Mouse (Mus musculus): ENCODE data around the gene Mms19. TPM values are rescaled to one million over a fixed set of nuclear protein-coding genes. Genes with fewer than 3 reads are reported as not detected.

The Mms19 gene
- polyA plus RNA-seq, 1 experiment from 2014 or later, result 27.0 TPM

DNA sequence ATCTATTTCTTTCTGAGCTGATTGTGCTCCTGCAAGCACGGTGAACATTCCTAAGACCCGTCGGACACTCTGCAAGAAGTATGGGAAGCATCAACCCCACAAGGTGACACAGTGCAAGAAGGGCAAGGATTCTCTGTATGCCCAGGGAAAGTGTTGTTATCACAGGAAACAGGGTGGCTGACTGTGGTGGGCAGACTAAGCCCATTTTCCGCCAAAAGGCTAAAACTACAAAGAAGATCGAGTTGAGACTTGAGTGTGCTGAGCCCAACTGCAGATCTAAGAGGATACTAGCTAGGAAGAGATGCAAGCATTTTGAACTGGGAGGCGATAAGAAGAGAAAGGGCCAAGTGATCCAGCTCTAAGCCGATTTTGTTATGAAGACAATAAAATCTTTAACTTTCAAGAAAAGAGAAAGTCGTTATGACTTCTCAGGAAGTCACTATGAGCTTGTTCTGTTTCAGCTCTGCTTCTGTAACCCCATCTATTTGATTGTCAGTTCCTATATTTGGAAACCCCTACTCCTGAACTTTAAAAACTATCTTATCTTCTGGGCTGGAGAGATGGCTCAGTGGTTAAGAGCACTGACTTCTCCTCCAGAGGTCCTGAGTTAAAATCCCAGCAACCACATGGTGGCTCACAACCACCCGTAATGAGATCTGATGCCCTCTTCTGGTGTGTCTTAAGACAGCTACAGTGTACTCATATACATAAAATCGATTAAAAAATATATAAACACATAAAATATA lies 77.9 kb downstream of the Mms19 start:
- Histone ChIP-seq H3K4me3 (ENCODE audit: low read depth, low read length) (no peak overlapping the region), H3K27ac (ENCODE audit: low read length) (no peak overlapping the region), H3K27me3 (ENCODE audit: control insufficient read depth, insufficient read depth, low read depth, low read length) (no peaks in the 10 kb centered on the region), H3K9me3 (replicated peaks; ENCODE audit: control insufficient read depth, low read length, poor library complexity, severe bottlenecking) (no peaks in the 10 kb centered on the region), H3K4me1 (ENCODE audit: control insufficient read depth, insufficient read depth, low read length) (no peaks in the 10 kb centered on the region), H3K36me3 (ENCODE audit: control insufficient read depth, insufficient read depth, low read length) (no peaks in the 10 kb centered on the region), H3K4me2 (ENCODE audit: low read length) (no peak overlapping the region), H3K9ac (ENCODE audit: low read depth, low read length) (no peak overlapping the region)
- WGBS, result 86% methylated on average over 10 of the region's 10 CpGs
- ATAC-seq, result no peak

DNA sequence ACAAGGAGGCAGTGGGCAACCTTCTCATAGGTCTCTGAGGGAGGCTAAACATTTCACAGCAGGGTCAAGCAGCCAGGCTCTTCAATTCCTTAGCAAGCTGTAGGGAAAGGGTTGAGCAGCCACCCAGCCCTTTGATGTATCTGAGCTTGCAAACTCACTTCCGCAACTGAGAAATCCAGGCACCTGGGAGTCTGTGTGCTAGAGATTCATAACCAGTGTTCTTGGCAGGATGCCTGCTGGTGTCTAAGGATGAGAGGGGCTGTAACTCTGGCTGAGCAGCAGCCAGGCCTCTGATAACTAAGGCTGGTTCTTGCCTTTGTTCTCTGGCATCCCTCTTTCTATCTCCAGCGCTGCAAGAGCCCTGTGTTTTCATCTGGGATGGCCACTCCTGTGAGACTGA lies 79.3 kb downstream of the Mms19 start:
- H3K9me3 ChIP-seq (replicated peaks; ENCODE audit: control insufficient read depth, low read length, poor library complexity, severe bottlenecking), result no peaks in the 10 kb centered on the region
- no peaks in the 10 kb centered on the region for H3K4me1 ChIP-seq (ENCODE audit: control insufficient read depth, insufficient read depth, low read length)
- no peaks in the 10 kb centered on the region for H3K36me3 ChIP-seq (ENCODE audit: control insufficient read depth, insufficient read depth, low read length)
- no peak overlapping the region for H3K9ac ChIP-seq (ENCODE audit: low read depth, low read length)
- H3K27me3 ChIP-seq (ENCODE audit: control insufficient read depth, insufficient read depth, low read depth, low read length), result no peaks in the 10 kb centered on the region
- no peak overlapping the region for H3K4me2 ChIP-seq (ENCODE audit: low read length)
- no peak overlapping the region for H3K27ac ChIP-seq (ENCODE audit: low read length)
- H3K4me3 ChIP-seq (ENCODE audit: low read depth, low read length), result no peak overlapping the region
- 43% methylated on average over 2 of the region's 2 CpGs for WGBS
- no peak for ATAC-seq

DNA sequence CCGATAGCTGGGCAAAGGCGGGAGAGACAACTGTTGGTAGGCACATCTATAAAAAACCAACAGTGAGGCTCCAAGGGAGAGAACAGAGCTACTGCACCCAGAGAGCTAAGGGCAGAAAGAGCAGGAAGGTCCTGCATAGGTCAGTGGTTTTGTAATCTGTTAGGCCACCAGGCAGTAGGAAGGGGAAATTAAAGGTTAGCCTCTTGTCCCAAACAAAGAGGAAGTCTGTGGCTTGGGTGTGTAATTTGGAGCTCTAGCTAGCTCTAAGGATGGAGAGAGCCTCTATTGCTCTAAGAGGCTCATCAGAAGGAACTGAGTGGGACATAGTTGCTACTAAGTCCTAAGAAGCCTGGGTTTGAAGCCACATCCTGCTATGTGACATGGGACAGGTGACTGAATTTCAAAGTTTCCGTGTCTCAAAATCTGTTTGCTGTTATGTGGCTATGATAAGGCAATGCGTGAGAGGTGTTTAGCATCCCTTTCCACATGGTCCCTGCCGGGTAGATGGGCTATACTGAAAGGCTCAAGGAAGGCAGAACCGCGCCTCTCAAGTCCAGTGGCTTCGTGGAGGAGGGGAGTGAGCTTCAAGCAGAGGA lies 80.4 kb downstream of the Mms19 start:
- no peak overlapping the region for H3K9ac ChIP-seq (ENCODE audit: low read depth, low read length)
- H3K9me3 ChIP-seq (replicated peaks; ENCODE audit: control insufficient read depth, low read length, poor library complexity, severe bottlenecking), result no peaks in the 10 kb centered on the region
- H3K4me1 ChIP-seq (ENCODE audit: control insufficient read depth, insufficient read depth, low read length), result peaks cover 3% of the 10 kb centered on the region; the same call in 1 of the 2 replicates
- H3K4me3 ChIP-seq (ENCODE audit: low read depth, low read length), result no peak overlapping the region
- no peak for ATAC-seq
- H3K27ac ChIP-seq (ENCODE audit: low read length), result no peak overlapping the region
- no peaks in the 10 kb centered on the region for H3K27me3 ChIP-seq (ENCODE audit: control insufficient read depth, insufficient read depth, low read depth, low read length)
- no peaks in the 10 kb centered on the region for H3K36me3 ChIP-seq (ENCODE audit: control insufficient read depth, insufficient read depth, low read length)
- H3K4me2 ChIP-seq (ENCODE audit: low read length), result no peak overlapping the region
- WGBS, result 92% methylated on average over 8 of the region's 8 CpGs

DNA sequence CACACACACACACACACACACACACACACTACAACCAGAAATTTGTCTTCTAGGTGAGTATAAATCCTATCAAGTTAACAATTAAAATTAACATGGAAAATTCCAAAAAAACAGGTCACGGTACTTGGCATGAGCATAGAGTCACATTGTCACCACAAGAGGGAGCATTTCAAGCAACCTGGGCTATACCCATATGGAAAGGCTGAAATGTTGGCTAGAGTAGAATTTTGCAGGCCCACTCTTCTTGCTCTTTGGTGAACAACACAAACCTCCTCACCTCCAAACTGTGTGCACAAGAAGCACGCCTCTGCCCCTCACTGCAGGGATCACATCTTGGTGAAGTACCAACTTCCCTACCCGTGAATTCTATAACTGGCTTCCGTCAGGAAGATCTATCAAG lies 82.1 kb downstream of the Mms19 start:
- Histone ChIP-seq H3K9ac (ENCODE audit: low read depth, low read length) (no peak overlapping the region), H3K4me1 (ENCODE audit: control insufficient read depth, insufficient read depth, low read length) (peaks cover 15% of the 10 kb centered on the region)
- 47% methylated on average over 4 of the region's 4 CpGs for WGBS

DNA sequence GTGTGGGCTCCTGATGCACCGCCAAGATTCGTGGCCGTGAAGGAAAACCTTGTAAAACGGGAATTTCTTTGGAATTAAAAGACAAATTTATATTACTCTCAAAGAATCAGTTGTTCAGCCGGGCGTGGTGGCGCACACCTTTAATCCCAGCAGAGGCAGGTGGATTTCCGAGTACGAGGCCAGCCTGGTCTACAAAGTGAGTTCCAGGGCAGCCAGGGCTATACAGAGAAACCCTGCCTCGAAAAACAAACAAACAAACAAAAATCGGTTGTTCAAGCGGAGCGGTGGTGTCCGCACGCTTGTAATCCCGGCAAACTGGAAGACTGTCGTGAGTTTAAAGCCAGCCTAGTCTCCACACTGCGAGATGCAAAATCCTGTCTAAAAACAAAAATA lies 84.6 kb downstream of the Mms19 start:
- Histone ChIP-seq H3K36me3 (ENCODE audit: control insufficient read depth, insufficient read depth, low read length) (no peaks in the 10 kb centered on the region), H3K27me3 (ENCODE audit: control insufficient read depth, insufficient read depth, low read depth, low read length) (no peaks in the 10 kb centered on the region), H3K27ac (ENCODE audit: low read length) (no peak overlapping the region), H3K4me1 (ENCODE audit: control insufficient read depth, insufficient read depth, low read length) (peaks cover 15% of the 10 kb centered on the region), H3K4me2 (ENCODE audit: low read length) (peak overlapping the region; percentile 86), H3K4me3 (ENCODE audit: low read depth, low read length) (peak overlapping the region; percentile 67), H3K9ac (ENCODE audit: low read depth, low read length) (peak overlapping the region; percentile 42; the same call in 1 of the 2 replicates), H3K9me3 (replicated peaks; ENCODE audit: control insufficient read depth, low read length, poor library complexity, severe bottlenecking) (no peaks in the 10 kb centered on the region)
- ATAC-seq, result peak; percentile 25; the same call in 1 of the 2 replicates
- 12% methylated on average over 18 of the region's 18 CpGs for WGBS

More for the DNA sequence above, 82.1 kb downstream of the Mms19 start:
- Histone ChIP-seq H3K27me3 (ENCODE audit: control insufficient read depth, insufficient read depth, low read depth, low read length) (no peaks in the 10 kb centered on the region), H3K36me3 (ENCODE audit: control insufficient read depth, insufficient read depth, low read length) (no peaks in the 10 kb centered on the region), H3K9me3 (replicated peaks; ENCODE audit: control insufficient read depth, low read length, poor library complexity, severe bottlenecking) (no peaks in the 10 kb centered on the region), H3K4me3 (ENCODE audit: low read depth, low read length) (no peak overlapping the region), H3K4me2 (ENCODE audit: low read length) (no peak overlapping the region), H3K27ac (ENCODE audit: low read length) (no peak overlapping the region)
- ATAC-seq, result no peak

DNA sequence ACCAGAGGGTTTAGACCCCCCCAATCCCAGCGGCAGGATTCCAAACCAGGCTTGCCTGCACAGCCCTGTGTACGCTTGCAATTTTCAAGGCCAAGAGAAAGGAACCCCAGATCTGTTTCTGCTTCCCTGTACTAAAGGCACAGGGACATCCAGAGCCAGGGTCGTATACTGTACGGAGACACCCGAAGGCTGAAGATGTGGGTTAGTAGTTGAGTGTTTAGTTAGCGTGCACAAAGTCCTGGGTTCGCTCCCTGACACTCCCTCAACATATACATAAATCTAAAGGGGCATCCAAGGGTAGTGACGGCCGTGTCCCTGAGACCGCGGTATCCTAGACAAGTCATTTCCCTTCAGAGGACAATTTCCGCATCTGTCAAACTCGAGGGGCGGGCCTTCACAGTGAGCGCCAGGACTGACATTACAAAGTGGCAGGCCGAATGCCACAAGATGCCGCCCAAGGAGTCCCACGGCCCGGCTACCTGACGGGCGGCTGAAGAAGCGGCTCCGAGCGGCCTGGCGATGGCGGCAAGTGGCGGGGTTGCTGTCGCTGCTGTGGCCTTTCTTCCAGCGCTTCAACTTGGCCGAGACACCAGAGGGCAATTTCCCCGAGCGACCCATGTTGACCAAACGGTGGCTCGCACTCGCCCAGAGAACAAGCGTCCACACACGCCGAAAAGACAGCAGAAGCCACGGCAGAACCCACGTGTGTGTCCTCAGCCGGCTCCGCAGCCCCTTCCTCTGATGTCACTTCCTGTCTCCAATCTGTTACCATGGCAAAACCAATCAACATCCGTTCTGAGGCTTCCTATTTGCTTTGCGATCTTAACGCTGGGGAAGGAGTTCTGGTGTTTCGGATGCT lies 85.3 kb downstream of the Mms19 start, which contains the start of gene Rrp12:
Gene Rrp12 (minus strand): TSS at position 714 of the 859 bp plus-strand sequence.
- Histone ChIP-seq H3K36me3 (ENCODE audit: control insufficient read depth, insufficient read depth, low read length) (no peaks in the 10 kb centered on the region), H3K4me2 (ENCODE audit: low read length) (peak within 1 kb of the TSS; percentile 86), H3K4me1 (ENCODE audit: control insufficient read depth, insufficient read depth, low read length) (peaks cover 15% of the 10 kb centered on the region), H3K9ac (ENCODE audit: low read depth, low read length) (peak within 1 kb of the TSS; percentile 56), H3K27me3 (ENCODE audit: control insufficient read depth, insufficient read depth, low read depth, low read length) (no peaks in the 10 kb centered on the region), H3K9me3 (replicated peaks; ENCODE audit: control insufficient read depth, low read length, poor library complexity, severe bottlenecking) (no peaks in the 10 kb centered on the region), H3K4me3 (ENCODE audit: low read depth, low read length) (peak within 1 kb of the TSS; percentile 67), H3K27ac (ENCODE audit: low read length) (no peak within 1 kb of the TSS)
- 2% methylated on average over 46 of the region's 46 CpGs for WGBS
- peak; percentile 96 for ATAC-seq

DNA sequence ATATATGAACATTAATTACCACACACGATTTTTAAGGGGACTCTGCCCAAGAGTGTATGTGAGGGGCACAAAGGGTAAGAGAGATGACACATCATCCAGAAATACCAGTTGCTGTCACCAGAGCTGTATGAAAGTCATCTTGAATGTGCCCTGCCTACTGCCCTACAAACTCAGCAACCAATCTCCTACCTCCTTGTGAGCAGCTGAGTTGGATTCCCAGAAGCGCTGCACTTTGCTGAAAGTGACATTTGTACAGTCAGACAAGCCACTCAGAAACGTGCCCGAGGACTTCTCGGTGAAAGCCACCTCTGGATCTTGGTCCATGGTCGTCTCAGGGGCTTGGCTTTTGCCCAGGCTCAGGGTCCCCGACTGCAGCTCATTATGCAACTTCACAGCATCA lies 86.0 kb downstream of the Mms19 start:
- no peak overlapping the region for H3K27ac ChIP-seq (ENCODE audit: low read length)
- H3K27me3 ChIP-seq (ENCODE audit: control insufficient read depth, insufficient read depth, low read depth, low read length), result no peaks in the 10 kb centered on the region
- H3K4me1 ChIP-seq (ENCODE audit: control insufficient read depth, insufficient read depth, low read length), result peaks cover 15% of the 10 kb centered on the region
- H3K9ac ChIP-seq (ENCODE audit: low read depth, low read length), result peak overlapping the region; percentile 56
- ATAC-seq, result no peak
- 0 out of 2 replicates have a peak, but pooled peaks cover 1% of the 10 kb centered on the region for H3K36me3 ChIP-seq (ENCODE audit: control insufficient read depth, insufficient read depth, low read length)
- H3K9me3 ChIP-seq (replicated peaks; ENCODE audit: control insufficient read depth, low read length, poor library complexity, severe bottlenecking), result no peaks in the 10 kb centered on the region
- H3K4me3 ChIP-seq (ENCODE audit: low read depth, low read length), result peak overlapping the region; percentile 67
- H3K4me2 ChIP-seq (ENCODE audit: low read length), result peak overlapping the region; percentile 86
- 51% methylated on average over 7 of the region's 7 CpGs for WGBS

Data from midbrain, embryonic 16.5 days (tissue).